Mouse (Mus musculus) gastrocnemius, adult 2 months (tissue): ENCODE measurements around the gene Btg2. TPM values are rescaled to one million over a fixed set of nuclear protein-coding genes. Genes with fewer than 3 reads are reported as not detected.

Source experiments
- DNase-seq: peaks from one replicate; pipeline ENCODE4 v3.0.0; 2022
- H3K27ac ChIP-seq: fragments of 200-600 bp; 2 replicates; pipeline ENCODE4 v1.8.1; 2022; ENCODE audit warnings: mild to moderate bottlenecking
- H3K4me3 ChIP-seq: fragments of 200-600 bp; 2 replicates; pipeline ENCODE4 v1.8.1; 2022; ENCODE audit warnings: mild to moderate bottlenecking, moderate library complexity
- CTCF ChIP-seq: fragments of 200-600 bp; IDR thresholded peaks from 2 replicates; pipeline ENCODE4 v1.8.1; 2022; ENCODE audit warnings: antibody characterized with exemption, mild to moderate bottlenecking, moderate library complexity
- intact Hi-C: fragments of 180-260 bp; cut with DNase I; formaldehyde crosslinking; loops from one replicate; pipeline ENCODE4 v1.15.1; 2025
- total RNA-seq, 2 experiments: library from RNA; stranded (reverse); gene quantifications; 2 replicates each; pipeline ENCODE4 v1.2.3; 2021

Gene Btg2
- total RNA-seq, 2 experiments from 2014 or later, result 14.1 to 46.8 TPM

DNA sequence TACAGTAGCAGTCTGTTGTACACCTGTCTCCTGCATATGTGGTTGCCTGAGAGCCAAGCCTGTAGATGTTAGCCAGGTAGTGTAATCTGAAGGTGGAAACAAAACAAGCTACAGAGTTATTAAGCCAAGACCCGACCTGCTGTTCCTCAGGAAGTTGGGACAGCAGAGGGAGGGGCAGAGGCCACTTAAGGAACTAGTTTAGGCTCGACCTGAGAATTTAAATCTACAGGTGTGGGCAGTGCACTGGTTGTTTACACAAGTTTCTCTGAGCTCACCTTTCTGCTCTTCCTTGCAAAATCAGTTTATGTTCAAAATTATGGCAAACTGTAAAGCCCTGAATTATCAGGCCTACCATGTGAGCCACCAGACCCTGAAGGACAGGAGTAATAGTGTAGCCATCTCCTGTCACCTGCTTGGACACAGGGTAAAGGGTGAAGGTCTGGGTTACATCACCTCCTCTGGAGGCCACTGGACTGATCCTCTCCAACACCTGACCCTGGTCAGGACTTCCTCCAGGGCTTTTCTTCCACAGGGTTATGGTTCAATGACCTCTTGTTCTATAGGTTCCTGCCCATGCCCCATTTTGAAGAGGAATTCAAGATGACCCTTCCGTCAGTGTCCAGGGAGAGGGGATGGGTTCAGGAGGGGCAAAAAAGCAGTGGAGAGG, 27.0 kb upstream of the Btg2 start:
- intact Hi-C loops, result loop anchor here (5.0 to 10.0 kb wide), 2 partner anchors 141 to 194 kb away; no protein-coding TSS in a partner anchor
- DNase-seq, result no peak

GRCm38 (mm10) chr1:134105043-134105763, 26.3 kb upstream of the Btg2 start:
- intact Hi-C loops, result loop anchor here (5.0 to 10.0 kb wide), 2 partner anchors 140 to 193 kb away; no protein-coding TSS in a partner anchor
- Histone ChIP-seq H3K4me3 (no peak overlapping the region), H3K27ac (peak overlapping the region; percentile 28; the same call in 1 of the 2 replicates)
- peak; percentile 17 for DNase-seq
- TF ChIP-seq CTCF, result no peak

More for the DNA sequence above, 27.0 kb upstream of the Btg2 start:
- H3K4me3 ChIP-seq, result no peak overlapping the region
- no peak for TF ChIP-seq CTCF
- H3K27ac ChIP-seq, result no peak overlapping the region

DNA sequence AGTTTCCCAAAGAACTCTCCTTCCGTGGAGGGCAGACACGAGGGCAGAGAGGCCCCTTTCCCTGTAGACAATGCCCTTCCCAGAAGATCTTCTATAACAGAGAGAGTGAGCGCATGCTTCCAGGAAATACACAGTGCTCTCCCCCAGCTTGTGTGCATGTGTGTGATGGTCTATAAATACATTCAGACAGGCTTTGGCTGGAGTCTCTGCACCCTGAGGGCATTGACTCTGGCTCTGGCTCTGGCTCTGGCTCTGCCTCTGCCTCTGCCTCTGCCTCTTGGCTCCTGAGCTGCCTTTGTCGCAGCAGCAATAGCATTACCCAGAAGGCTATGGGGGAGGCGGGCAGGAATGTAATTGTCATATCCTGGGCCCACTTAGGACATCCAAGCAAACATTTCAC, 24.9 kb upstream of the Btg2 start:
- intact Hi-C loops, result loop anchor here (10.0 kb wide), 1 partner anchor 139 kb away; no protein-coding TSS in a partner anchor
- Histone ChIP-seq H3K27ac (peak overlapping the region; percentile 88), H3K4me3 (no peak overlapping the region)
- no peak for TF ChIP-seq CTCF
- peak; percentile 77 for DNase-seq

DNA sequence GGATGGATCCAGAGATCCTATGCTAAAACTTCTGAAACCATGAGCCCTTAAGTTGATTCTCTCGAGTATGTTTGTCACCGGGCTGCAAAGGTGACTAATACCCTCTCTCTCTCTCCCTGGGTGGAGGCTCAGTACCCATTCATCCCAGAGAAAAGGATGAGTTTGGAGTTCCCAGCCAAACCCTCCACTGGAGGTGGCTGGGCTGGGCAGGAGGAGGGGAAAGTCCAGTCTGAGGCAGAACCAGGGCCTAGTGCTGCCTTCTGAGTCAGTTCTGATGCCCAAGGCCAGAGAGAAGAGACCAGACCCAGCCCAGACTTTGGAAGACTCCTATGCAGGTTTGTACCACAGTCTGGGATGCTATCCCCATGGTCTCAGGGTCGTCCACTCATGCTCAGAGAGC, 22.7 kb upstream of the Btg2 start:
- intact Hi-C loops, result loop anchor here (10.0 kb wide), 1 partner anchor 137 kb away; no protein-coding TSS in a partner anchor
- TF ChIP-seq CTCF, result no peak
- DNase-seq, result no peak
- H3K4me3 ChIP-seq, result no peak overlapping the region
- peak overlapping the region; percentile 100 for H3K27ac ChIP-seq

DNA sequence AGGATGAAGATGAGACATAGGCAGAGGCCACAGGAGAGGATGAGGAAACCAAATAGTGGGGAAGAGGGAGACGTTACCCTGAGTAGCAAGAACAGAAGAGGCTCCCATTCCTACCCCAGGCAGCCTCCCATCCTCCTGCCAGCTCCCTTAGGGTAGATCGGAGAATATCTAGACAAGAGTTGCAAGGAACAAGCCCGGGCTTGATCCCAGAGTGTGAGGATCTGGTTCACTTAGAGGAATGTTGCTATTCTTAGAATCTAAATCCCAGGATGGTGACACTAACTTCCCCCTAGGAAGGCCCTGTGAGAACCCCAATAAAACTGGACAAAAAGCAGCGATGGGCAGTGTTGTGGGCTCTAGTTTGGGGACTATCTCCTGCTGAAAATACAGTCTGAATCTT, 22.0 kb upstream of the Btg2 start:
- TF ChIP-seq CTCF, result no peak
- intact Hi-C loops, result loop anchor here (10.0 kb wide), 1 partner anchor 136 kb away; no protein-coding TSS in a partner anchor
- Histone ChIP-seq H3K4me3 (no peak overlapping the region), H3K27ac (peak overlapping the region; percentile 100)
- no peak for DNase-seq

DNA sequence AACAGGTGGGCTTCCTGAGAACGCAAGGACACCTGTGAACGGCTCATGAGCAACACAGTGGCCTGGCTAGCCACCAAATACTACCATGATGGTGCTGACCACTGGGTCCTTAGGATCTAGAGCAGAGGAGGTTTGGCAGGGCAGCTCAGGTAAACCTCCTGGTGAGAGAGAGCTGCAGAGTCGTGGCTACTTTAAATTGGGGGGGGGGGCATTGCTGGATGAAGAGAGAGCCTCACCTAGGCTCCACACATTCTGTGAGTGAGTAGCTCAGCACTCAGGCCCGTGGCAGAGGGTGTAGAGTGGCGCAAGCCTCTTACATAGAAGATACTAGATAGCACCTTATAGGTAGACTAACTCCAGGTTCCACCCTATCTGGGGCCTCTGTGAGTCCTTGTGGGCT, 21.5 kb upstream of the Btg2 start:
- intact Hi-C loops, result loop anchor here (10.0 kb wide), 1 partner anchor 136 kb away; no protein-coding TSS in a partner anchor
- DNase-seq, result peak; percentile 24
- H3K4me3 ChIP-seq, result no peak overlapping the region
- peak overlapping the region; percentile 100 for H3K27ac ChIP-seq
- no peak for TF ChIP-seq CTCF

GRCm38 (mm10) chr1:134099516-134100235, 20.8 kb upstream of the Btg2 start:
- peak; percentile 55 for DNase-seq
- no peak for TF ChIP-seq CTCF
- intact Hi-C loops, result loop anchor here (1.0 to 10.0 kb wide), 2 partner anchors 20 to 135 kb away; partner anchors contain the start of gene Btg2

GRCm38 (mm10) chr1:134098726-134099515, 20.0 kb upstream of the Btg2 start:
- peak overlapping the region; percentile 72 for H3K4me3 ChIP-seq
- peak overlapping the region; percentile 100 for H3K27ac ChIP-seq
- no peak for TF ChIP-seq CTCF
- peak; percentile 92 for DNase-seq
- intact Hi-C loops, result loop anchor here (1.0 kb wide), 1 partner anchor 20 kb away; the partner anchor contains the start of gene Btg2

More at GRCm38 (mm10) chr1:134099516-134100235, 20.8 kb upstream of the Btg2 start:
- Histone ChIP-seq H3K4me3 (peak overlapping the region; percentile 72), H3K27ac (peak overlapping the region; percentile 100)

GRCm38 (mm10) chr1:134097956-134098725, 19.2 kb upstream of the Btg2 start:
- DNase-seq, result peak; percentile 87
- peak overlapping the region; percentile 54 for H3K4me3 ChIP-seq
- H3K27ac ChIP-seq, result peak overlapping the region; percentile 100
- no peak for TF ChIP-seq CTCF
- intact Hi-C loops, result no loop called here

DNA sequence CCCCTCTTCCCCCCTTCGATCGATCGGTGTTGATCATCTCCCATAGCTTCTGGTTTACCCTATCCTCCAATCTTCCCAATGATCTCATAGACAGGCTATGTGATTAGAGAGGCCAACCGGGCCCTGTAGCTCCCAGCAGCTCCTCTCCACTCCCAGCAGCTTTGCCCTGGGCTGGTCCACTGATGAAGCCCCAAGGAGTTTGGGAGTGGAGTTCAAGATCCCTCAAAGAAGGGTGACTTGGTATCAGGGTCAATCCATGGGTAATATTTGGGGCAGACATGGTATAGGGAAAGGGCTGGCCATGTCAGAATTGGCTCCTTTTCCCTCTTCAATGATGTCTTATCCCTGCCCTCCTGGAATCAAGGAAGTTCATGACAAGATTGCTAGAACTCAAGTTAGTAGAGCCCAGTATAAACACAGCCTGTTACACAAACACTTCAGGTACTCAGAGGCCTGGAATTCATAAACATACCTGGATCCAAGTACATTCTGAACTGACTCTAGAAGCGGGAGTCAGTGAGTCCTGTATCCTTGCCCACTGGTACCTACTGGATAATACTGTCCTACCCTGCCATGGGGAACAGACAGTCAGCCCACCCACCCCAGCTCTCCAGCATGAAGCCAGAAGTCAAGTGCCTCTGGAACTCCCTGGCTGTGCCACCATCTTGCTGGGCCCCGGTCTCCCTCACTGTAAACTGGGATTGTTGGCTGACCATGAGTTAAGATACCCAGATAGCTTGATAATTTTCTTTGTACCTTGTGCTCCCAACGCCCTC, 18.3 kb upstream of the Btg2 start:
- no peak for TF ChIP-seq CTCF

More for the DNA sequence above, 18.3 kb upstream of the Btg2 start:
- DNase-seq, result no peak
- intact Hi-C loops, result no loop called here
- Histone ChIP-seq H3K27ac (peak overlapping the region; percentile 100), H3K4me3 (no peak overlapping the region)
